Mouse (Mus musculus) small intestine, adult 2 months (tissue): Measurements from ENCODE around the gene Trim2. TPM values are rescaled to one million over a fixed set of nuclear protein-coding genes. Genes with fewer than 3 reads are reported as not detected.

Experiments used
- H3K27ac ChIP-seq: fragments of 200-500 bp; 2 replicates; pipeline ENCODE4 v1.5.1; 2012; ENCODE audit warnings: low read depth, low read length, control low read depth, inconsistent platforms; ENCODE audit not compliant: insufficient read depth
- H3K27me3 ChIP-seq: fragments of 200-500 bp; 2 replicates; pipeline ENCODE4 v1.6.1; 2012; ENCODE audit warnings: mild to moderate bottlenecking, moderate library complexity, low read length, inconsistent platforms; ENCODE audit not compliant: control insufficient read depth, insufficient read depth
- H3K36me3 ChIP-seq: fragments of 200-500 bp; 2 replicates; pipeline ENCODE4 v1.6.1; 2012; ENCODE audit warnings: mild to moderate bottlenecking, low read length, control low read depth, inconsistent platforms; ENCODE audit not compliant: control insufficient read depth, insufficient read depth
- H3K4me1 ChIP-seq: fragments of 200-500 bp; 2 replicates; pipeline ENCODE4 v1.6.1; 2012; ENCODE audit warnings: low read length, inconsistent platforms, mixed read lengths; ENCODE audit not compliant: control insufficient read depth, insufficient read depth, insufficient read length
- H3K4me3 ChIP-seq: fragments of 200-500 bp; 2 replicates; pipeline ENCODE4 v1.5.1; 2012; ENCODE audit warnings: low read depth, mild to moderate bottlenecking, control low read depth, inconsistent platforms, low read length, moderate library complexity
- CTCF ChIP-seq: fragments of 200-500 bp; IDR thresholded peaks from 2 replicates; pipeline ENCODE4 v1.5.1; 2012; ENCODE audit warnings: low read depth, mild to moderate bottlenecking, control low read depth, inconsistent platforms, low read length, moderate library complexity, mixed read lengths; ENCODE audit not compliant: insufficient replicate concordance, insufficient read length; ENCODE audit errors: extremely low read depth
- POLR2A ChIP-seq: fragments of 200-500 bp; IDR thresholded peaks from 2 replicates; pipeline ENCODE4 v1.6.1; 2012; ENCODE audit warnings: low read depth, mild to moderate bottlenecking, control low read depth, inconsistent platforms, low read length, moderate library complexity
- WGBS: fragments of 180-500 bp; shearing (Covaris S2); methylation state at CpG from one replicate; pipeline ENCODE4 v1.1.7; 2018; 5-methylcytosine and 5-hydroxymethylcytosine counted together
- polyA plus RNA-seq: library from polyadenylated mRNA; depleted of rRNA; stranded (reverse); fragments of >200 nt; gene quantifications from 2 replicates; pipeline ENCODE4 v1.2.3, GENCODE M21; 2012

Trim2 gene
- polyA plus RNA-seq, 1 experiment, result 52.4 TPM

DNA sequence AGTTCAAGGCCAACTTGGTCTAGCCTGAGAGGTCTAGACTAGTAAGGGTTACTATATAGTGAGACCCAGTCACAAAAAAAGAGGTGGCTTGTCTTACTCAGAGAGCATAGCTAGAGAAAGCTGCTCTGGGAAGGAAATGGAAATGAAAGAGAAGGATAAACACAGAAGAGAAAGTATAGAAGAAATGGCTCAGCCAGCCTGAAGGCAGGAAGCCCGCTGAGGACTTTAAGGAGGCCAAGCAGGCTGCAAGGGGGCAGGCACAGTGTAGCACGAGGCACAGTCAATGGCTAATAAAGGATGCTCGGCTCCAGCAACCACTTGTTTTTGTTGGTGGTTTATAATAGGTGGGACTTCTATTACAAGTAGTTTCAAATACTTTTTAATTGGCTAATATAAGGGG is 100.6 kb downstream of the Trim2 start:
- no peak overlapping the region for H3K27ac ChIP-seq
- peaks cover 34% of the 10 kb centered on the region for H3K36me3 ChIP-seq
- 85% methylated on average over 3 of the region's 3 CpGs for WGBS
- H3K4me1 ChIP-seq, result peaks cover 2% of the 10 kb centered on the region; the same call in 1 of the 2 replicates
- H3K4me3 ChIP-seq, result no peak overlapping the region
- H3K27me3 ChIP-seq, result no peaks in the 10 kb centered on the region
- no peak for TF ChIP-seq CTCF
- no peak for TF ChIP-seq POLR2A

- peaks cover 34% of the 10 kb centered on the region for H3K36me3 ChIP-seq
- H3K27me3 ChIP-seq, result no peaks in the 10 kb centered on the region
- H3K4me3 ChIP-seq, result no peak overlapping the region
- 88% methylated on average over 6 of the region's 6 CpGs for WGBS
- H3K4me1 ChIP-seq, result peaks cover under 1% of the 10 kb centered on the region; the same call in 1 of the 2 replicates
- no peak for TF ChIP-seq CTCF
- no peak for TF ChIP-seq POLR2A
- H3K27ac ChIP-seq, result no peak overlapping the region
Observed at GRCm38 (mm10) chr3:84205650-84206049, 101.0 kb downstream of the Trim2 start.

DNA sequence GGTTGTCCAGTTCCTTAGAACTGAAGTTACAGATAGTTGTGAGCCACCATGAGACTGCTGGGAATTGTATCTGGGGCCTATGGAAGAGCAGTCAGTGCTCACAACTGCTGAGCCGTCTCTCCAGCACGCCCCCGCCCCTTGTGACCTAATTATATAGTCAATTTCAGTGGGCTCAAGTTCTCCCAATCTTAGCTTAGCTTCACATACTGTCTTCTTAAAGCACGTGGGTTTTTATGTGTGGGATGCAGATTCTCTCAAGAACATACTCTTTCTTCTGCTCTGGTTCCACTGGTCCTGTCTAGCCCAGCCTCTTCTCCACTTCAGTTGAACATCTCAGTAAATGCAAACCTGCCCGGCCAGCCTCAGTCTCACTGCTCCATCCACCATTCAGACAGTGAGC is 102.0 kb downstream of the Trim2 start:
- WGBS, result 87% methylated on average over 5 of the region's 5 CpGs

DNA sequence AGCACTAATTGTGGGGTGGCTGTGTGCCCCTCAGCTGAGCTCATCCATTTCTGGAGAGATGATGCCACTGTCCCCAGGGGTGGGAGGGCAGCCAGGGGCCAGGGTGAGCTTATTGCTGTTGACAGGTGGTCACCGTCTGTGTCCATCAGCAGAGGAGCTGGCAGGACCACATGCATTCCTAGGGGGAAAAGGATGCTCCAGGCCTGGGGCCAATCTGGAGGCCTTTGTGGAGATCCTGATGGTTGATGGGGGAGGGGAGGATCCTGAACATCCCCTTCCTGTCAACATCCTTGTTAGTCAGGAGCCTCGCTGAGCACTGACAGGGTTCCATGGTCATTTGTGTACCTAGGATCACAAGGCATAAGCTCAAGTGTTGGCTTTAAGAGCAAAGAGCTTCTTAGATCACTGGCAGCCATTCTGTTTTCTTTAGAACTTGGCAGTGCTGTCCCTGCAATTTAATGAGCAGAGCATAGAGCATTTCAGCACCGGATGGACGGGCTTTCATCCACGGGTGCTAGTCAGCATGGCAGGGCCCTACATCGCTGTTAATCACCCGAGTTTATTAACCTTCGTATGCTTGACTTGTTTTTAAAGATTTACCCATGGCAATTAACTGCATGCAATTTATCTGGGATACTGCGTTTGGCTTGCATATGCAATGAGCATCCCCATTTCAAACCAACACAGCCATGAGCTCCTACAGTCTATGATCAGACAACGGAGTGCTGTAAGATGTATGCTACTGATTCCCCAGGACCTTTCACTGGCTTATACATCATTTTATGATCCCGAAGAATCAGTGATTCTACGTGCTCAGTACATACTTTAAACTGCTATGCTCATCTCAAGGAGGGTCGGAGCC is 105.9 kb downstream of the Trim2 start:
- 81% methylated on average over 13 of the region's 13 CpGs for WGBS
- Histone ChIP-seq H3K4me1 (no peaks in the 10 kb centered on the region), H3K36me3 (peaks cover 23% of the 10 kb centered on the region), H3K27me3 (no peaks in the 10 kb centered on the region), H3K27ac (no peak overlapping the region), H3K4me3 (no peak overlapping the region)
- TF ChIP-seq POLR2A (no peak), CTCF (no peak)

More for the DNA sequence above, 102.0 kb downstream of the Trim2 start:
- H3K4me3 ChIP-seq, result no peak overlapping the region
- H3K4me1 ChIP-seq, result no peaks in the 10 kb centered on the region
- TF ChIP-seq CTCF (no peak), POLR2A (no peak)
- H3K36me3 ChIP-seq, result peaks cover 33% of the 10 kb centered on the region
- no peak overlapping the region for H3K27ac ChIP-seq
- H3K27me3 ChIP-seq, result no peaks in the 10 kb centered on the region

DNA sequence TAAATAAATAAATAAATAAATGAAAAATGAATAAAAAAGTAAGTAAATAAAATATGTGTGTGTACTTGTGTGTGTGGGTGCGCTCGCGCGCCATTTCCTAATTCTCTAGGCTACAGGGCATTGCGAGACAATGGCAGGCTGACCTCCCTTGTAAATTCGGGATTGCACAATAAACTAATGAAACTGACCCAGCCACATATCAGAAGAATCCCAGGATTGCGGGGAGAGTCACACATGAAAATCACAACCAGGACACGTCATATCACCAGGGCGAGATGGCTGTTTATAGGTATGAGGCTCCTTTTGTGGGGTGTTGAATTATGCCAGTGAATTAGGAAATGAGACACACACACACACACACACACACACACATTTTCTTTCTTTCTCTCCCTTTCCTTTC is 107.2 kb downstream of the Trim2 start:
- Histone ChIP-seq H3K27me3 (no peaks in the 10 kb centered on the region), H3K27ac (no peak overlapping the region), H3K4me3 (no peak overlapping the region), H3K4me1 (no peaks in the 10 kb centered on the region), H3K36me3 (peaks cover 20% of the 10 kb centered on the region)
- no peak for TF ChIP-seq POLR2A
- no peak for TF ChIP-seq CTCF
- 95% methylated on average over 9 of the region's 9 CpGs for WGBS

DNA sequence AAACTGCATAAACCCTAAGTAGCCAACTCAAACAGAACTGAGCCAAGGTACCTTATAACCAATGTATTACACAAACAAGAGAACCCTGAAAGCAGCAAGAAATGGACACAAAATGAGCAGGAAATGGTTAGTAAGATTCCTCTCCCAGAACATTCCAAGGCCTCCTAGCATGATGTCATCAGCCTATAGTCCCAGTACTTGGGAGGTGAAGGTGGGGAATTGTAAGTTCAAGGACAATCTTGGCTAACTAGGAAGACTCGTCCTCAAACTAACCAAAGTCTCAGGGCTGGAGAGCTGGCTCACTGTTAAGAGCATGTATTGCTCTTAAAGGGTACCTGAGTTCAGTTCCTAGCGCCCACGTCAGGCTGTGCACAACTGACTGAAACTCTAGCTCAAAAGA is 108.4 kb downstream of the Trim2 start:
- peaks cover 19% of the 10 kb centered on the region for H3K36me3 ChIP-seq
- H3K4me1 ChIP-seq, result no peaks in the 10 kb centered on the region
- no peak overlapping the region for H3K4me3 ChIP-seq
- WGBS, result 97% methylated on average over 3 of the region's 3 CpGs
- H3K27ac ChIP-seq, result no peak overlapping the region
- TF ChIP-seq CTCF (no peak), POLR2A (no peak)
- H3K27me3 ChIP-seq, result no peaks in the 10 kb centered on the region

GRCm38 (mm10) chr3:84193881-84194280 is 112.8 kb downstream of the Trim2 start:
- no peaks in the 10 kb centered on the region for H3K27me3 ChIP-seq
- peaks cover 7% of the 10 kb centered on the region for H3K4me1 ChIP-seq
- H3K4me3 ChIP-seq, result no peak overlapping the region
- TF ChIP-seq CTCF, result no peak
- 84% methylated on average over 4 of the region's 4 CpGs for WGBS
- peaks cover 28% of the 10 kb centered on the region for H3K36me3 ChIP-seq
- H3K27ac ChIP-seq, result no peak overlapping the region
